Mouse (Mus musculus) ES-Bruce4 (cell line): ENCODE measurements around the gene Chfr.

Experiments used
- CTCF ChIP-seq: IDR thresholded peaks from one replicate; pipeline ENCODE4 v1.8.1; 2011; ENCODE audit warnings: low read depth, low read length
- EP300 ChIP-seq: IDR thresholded peaks from 2 replicates; pipeline ENCODE4 v1.6.1; 2011; ENCODE audit warnings: low read depth, low read length; ENCODE audit not compliant: insufficient read depth

- TF ChIP-seq CTCF (no peak), EP300 (no peak)
These were observed 25.6 kb upstream of the Chfr start, which contains the start of gene Zfp605 for GRCm38 (mm10) chr5:110109991-110110441.
